Mouse (Mus musculus): Measurements from ENCODE around the gene Zfhx2.

DNA sequence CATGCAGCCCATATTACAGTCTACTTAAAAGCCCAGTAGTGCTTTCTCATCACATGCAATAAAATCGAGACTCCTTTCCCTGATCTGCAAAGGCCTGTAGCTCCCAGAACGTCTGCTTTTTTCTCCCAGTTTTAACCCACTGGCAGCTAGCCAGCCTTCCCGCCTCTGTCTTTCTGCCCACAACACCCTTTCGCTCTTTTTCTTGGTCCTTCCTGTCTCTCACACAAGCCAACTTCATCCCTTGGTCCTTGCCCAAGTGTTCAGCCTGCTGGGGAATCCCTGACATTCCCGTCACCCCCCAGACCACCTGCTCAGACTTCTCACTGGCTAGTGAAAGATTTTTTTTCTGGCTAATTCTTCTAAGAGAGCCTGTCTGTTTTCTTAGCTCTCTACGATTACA, 15.9 kb downstream of the Zfhx2 start:
- TF ChIP-seq POLR2A (IDR thresholded peaks at IDR 0.05; ENCODE audit: insufficient read depth, low read length) = no peak
- no peak for TF ChIP-seq EP300 (IDR thresholded peaks at IDR 0.05; ENCODE audit: insufficient read depth, low read depth, low read length)
- no peak for TF ChIP-seq CTCF (IDR thresholded peaks at IDR 0.05; ENCODE audit: low read depth, low read length)

Data from ES-Bruce4 (cell line).